Mouse (Mus musculus): ENCODE results near the gene Prkag2. TPM values are rescaled to one million over a fixed set of nuclear protein-coding genes. Genes with fewer than 3 reads are reported as not detected.

The Prkag2 gene
- polyA plus RNA-seq (2015; fragmentation: Nextera tagmentation; extraction: Ambion mirVana), result 81.9 and 82.1 TPM in 2 replicates

GRCm38 (mm10) chr5:25100516-25101125 lies at the start of gene Prkag2:
Gene Prkag2, minus strand, starts transcription at chr5:25100642.

GRCm38 (mm10) chr5:24842274-24843102 lies 258.0 kb downstream of the Prkag2 start, which contains the start of gene Rheb:
Gene Rheb, minus strand, starts transcription at chr5:24842624.

Other genes with a start within 250 kb of the Prkag2 start
- not detected in 2 replicates for gene Galntl5, start 80.8 kb upstream of the Prkag2 start, polyA plus RNA-seq (2015; fragmentation: Nextera tagmentation; extraction: Ambion mirVana)
- gene Galnt11, start 121.3 kb upstream of the Prkag2 start, polyA plus RNA-seq (2015; fragmentation: Nextera tagmentation; extraction: Ambion mirVana), result 59.3 and 63.0 TPM in 2 replicates
- 1.5 and 1.9 TPM in 2 replicates for gene E130116L18Rik, start 122.5 kb upstream of the Prkag2 start, polyA plus RNA-seq (2015; fragmentation: Nextera tagmentation; extraction: Ambion mirVana)